18 mouse cellular contexts compared by ENCODE assay signal in genomic region chrX:156171587-156171986, GRCm38 (mm10).
"Had no signal": no experiment of that assay in that cellular context is flagged by ENCODE, and none has a peak within 500 bp of the region (broad histone marks: within the 10 kb centered on the region; RNA-seq: fewer than 3 reads in every experiment).

No protein-coding gene starts in this region.

- DNase-seq: lung, embryonic 14.5 days; lung, postnatal 10 days; lung, postnatal 4 days; midbrain, embryonic 14.5 days; retina, postnatal 1 day; right cerebral cortex, adult 18-20 months; right cerebral cortex, postnatal 25 days; right cerebral cortex, postnatal 4 days; spleen, adult 18-20 months; thymus, adult 18-20 months; thymus, postnatal 14 days; thymus, postnatal 36 days had no signal

- ATAC-seq: midbrain, embryonic 16.5 days had no signal

- H3K9me3 ChIP-seq: midbrain, embryonic 10.5 days; midbrain, embryonic 12.5 days; neural tube, embryonic 13.5 days; neural tube, embryonic 15.5 days had no signal

- H3K27me3 ChIP-seq: midbrain, embryonic 12.5 days; neural tube, embryonic 13.5 days; neural tube, embryonic 15.5 days had no signal

- H3K36me3 ChIP-seq: midbrain, embryonic 10.5 days; midbrain, embryonic 12.5 days; neural tube, embryonic 13.5 days; neural tube, embryonic 15.5 days had no signal

- H3K27ac ChIP-seq: midbrain, embryonic 10.5 days; midbrain, embryonic 12.5 days; neural tube, embryonic 13.5 days; neural tube, embryonic 15.5 days had no signal

- H3K4me1 ChIP-seq: midbrain, embryonic 10.5 days; midbrain, embryonic 12.5 days; neural tube, embryonic 13.5 days; neural tube, embryonic 15.5 days had no signal

- H3K9ac ChIP-seq: lung, embryonic 14.5 days; midbrain, embryonic 12.5 days; neural tube, embryonic 13.5 days; neural tube, embryonic 15.5 days had no signal

- H3K4me2 ChIP-seq: lung, embryonic 14.5 days; midbrain, embryonic 12.5 days; neural tube, embryonic 13.5 days; neural tube, embryonic 15.5 days had no signal

- H3K4me3 ChIP-seq: midbrain, embryonic 10.5 days; midbrain, embryonic 12.5 days; myocyte; neural tube, embryonic 13.5 days; neural tube, embryonic 15.5 days had no signal
